ENCODE assay signal across 21 mouse cellular contexts in the genomic region with DNA sequence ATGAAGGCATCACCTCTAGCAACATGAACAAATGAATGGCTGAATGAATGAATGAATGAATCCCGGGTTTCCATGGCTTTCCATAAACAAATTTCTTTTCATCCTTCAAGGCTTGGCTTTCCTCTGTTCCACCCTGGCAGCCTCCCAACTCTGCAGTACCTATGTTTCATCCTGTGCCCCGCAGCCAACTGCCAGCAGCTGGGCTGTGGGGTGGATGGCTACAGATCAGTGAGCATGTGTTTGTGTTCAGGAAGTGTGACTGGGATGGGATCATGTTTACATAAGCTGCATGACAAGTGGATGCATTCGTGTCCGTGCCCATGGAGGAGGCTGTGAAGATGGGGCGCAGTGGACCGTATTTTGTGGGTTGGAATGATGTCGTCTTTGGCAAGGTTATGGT.
DNase-seq lines count a peak whose midpoint lies in the region; ATAC-seq and TF ChIP-seq lines count a peak whose summit lies in the region.
"Had no signal": no experiment of that assay in that cellular context is flagged by ENCODE, and none has a peak within 500 bp of the region (broad histone marks: within the 10 kb centered on the region; RNA-seq: fewer than 3 reads in every experiment).

No protein-coding gene starts in this region.

- no peaks in the 10 kb centered on the region for H3K9me3 ChIP-seq in kidney, embryonic 14.5 days (ENCODE audit: control insufficient read depth, low read length)
- no peaks in the 10 kb centered on the region for H3K9me3 ChIP-seq in lung, embryonic 14.5 days (ENCODE audit: low read depth, low read length)
- H3K9me3 ChIP-seq: forebrain, embryonic 12.5 days had no signal

- no peak overlapping the region for H3K9ac ChIP-seq in kidney, embryonic 14.5 days (ENCODE audit: low read depth, low read length)
- H3K9ac ChIP-seq in lung, embryonic 14.5 days = no peak overlapping the region
- H3K9ac ChIP-seq: forebrain, embryonic 12.5 days had no signal

- WGBS in kidney, embryonic 14.5 days = 44% methylated on average over 7 of the region's 7 CpGs
- WGBS in lung, embryonic 14.5 days = 55% methylated on average over 7 of the region's 7 CpGs

- no peak overlapping the region for H3K27ac ChIP-seq in kidney, embryonic 14.5 days (ENCODE audit: low read depth, low read length)
- H3K27ac ChIP-seq in lung, embryonic 14.5 days (ENCODE audit: low read depth) = no peak overlapping the region
- H3K27ac ChIP-seq: forebrain, embryonic 12.5 days had no signal

- no peak overlapping the region for H3K4me3 ChIP-seq in kidney, embryonic 14.5 days (ENCODE audit: low read length)
- no peak overlapping the region for H3K4me3 ChIP-seq in lung, embryonic 14.5 days (ENCODE audit: low read depth, low read length)
- H3K4me3 ChIP-seq: forebrain, embryonic 12.5 days; megakaryocyte, embryonic 14.5 days had no signal

- H3K4me1 ChIP-seq in kidney, embryonic 14.5 days (ENCODE audit: control insufficient read depth, insufficient read depth, low read length) = peaks cover 19% of the 10 kb centered on the region
- H3K4me1 ChIP-seq in lung, embryonic 14.5 days (ENCODE audit: insufficient read depth) = peaks cover 22% of the 10 kb centered on the region

- no peak overlapping the region for H3K4me2 ChIP-seq in kidney, embryonic 14.5 days (replicated peaks; ENCODE audit: low read depth, low read length)
- H3K4me2 ChIP-seq in lung, embryonic 14.5 days = no peak overlapping the region
- H3K4me2 ChIP-seq: forebrain, embryonic 12.5 days had no signal

- H3K36me3 ChIP-seq in kidney, embryonic 14.5 days (ENCODE audit: control insufficient read depth, insufficient read depth, low read length) = no peaks in the 10 kb centered on the region
- no peaks in the 10 kb centered on the region for H3K36me3 ChIP-seq in lung, embryonic 14.5 days (ENCODE audit: insufficient read depth)
- H3K36me3 ChIP-seq: forebrain, embryonic 12.5 days; G1E had no signal

- DNase-seq in cerebellum, postnatal 10 days = peak; percentile 69 to 74
- no peak for DNase-seq in cerebellum, postnatal 36 days
- no peak for DNase-seq in kidney, adult 11 months
- peak; percentile 36 for DNase-seq in lung, embryonic 14.5 days
- DNase-seq in lung, postnatal 25 days (ENCODE audit: low spot score) = no peak
- peak; percentile 41 for DNase-seq in NIH3T3 (ENCODE audit: low read depth)
- no peak for DNase-seq in layer of hippocampus, postnatal 10 days (ENCODE audit: low spot score in 2 of 2)
- DNase-seq: cerebellum, adult 11 months; gastrocnemius, postnatal 14 days; heart, adult 18-20 months; heart, postnatal 4 days; layer of hippocampus, postnatal 36 days; liver; lung, postnatal 10 days; right cerebral cortex, postnatal 14 days; spleen, adult 18-20 months; thymus, postnatal 25 days had no signal

- H3K27me3 ChIP-seq in kidney, embryonic 14.5 days (ENCODE audit: control insufficient read depth, insufficient read depth, low read length) = no peaks in the 10 kb centered on the region
- no peaks in the 10 kb centered on the region for H3K27me3 ChIP-seq in lung, embryonic 14.5 days (ENCODE audit: insufficient read depth, low read length)

- ATAC-seq in kidney, embryonic 14.5 days (ENCODE audit: low FRiP score, low TSS enrichment) = peak; percentile 58
- no peak for ATAC-seq in lung, embryonic 14.5 days (ENCODE audit: insufficient read depth)

- TF ChIP-seq CTCF in lung, embryonic 14.5 days (IDR thresholded peaks at IDR 0.05; ENCODE audit: low read depth) = no peak

Comparison
In these comparisons a context has a peak if more than half of its experiments do, and no peak if none do; other contexts are left out.
1. DNase-seq: peak in cerebellum, postnatal 10 days (2 of 2), lung, embryonic 14.5 days (single experiment) and NIH3T3 (single experiment); none in cerebellum, postnatal 36 days (0 of 2), kidney, adult 11 months (single experiment), lung, postnatal 25 days (single experiment) and layer of hippocampus, postnatal 10 days (0 of 2).